Mouse (Mus musculus): Measurements from ENCODE around the gene Apbb2.

Gene Apbb2

DNA sequence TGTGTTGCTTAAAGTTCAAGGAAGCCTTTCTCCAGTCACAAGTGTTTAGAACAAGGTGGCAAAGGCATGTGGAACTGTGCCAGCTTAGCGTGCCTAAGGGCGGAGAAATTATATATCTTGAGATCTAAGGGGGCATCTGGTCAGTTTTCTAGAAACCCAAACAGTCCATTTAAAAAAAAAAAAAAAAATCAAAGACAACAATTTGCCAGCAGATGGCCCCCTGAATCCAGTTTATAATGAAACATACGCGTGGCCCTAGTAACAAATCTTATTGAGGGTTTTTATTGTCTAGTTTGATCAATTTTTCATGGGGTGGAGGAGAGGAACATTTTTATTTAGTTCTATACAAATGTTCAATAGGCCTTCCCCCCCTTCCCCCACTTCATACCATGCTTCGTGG is 365.4 kb downstream of the Apbb2 start:
- DNase-seq (ENCODE audit: extremely low read depth, insufficient read length, low spot score), result no peak
